Mouse (Mus musculus): ENCODE measurements at regions not wholly inside any gene's neighbourhood (a gene's known extent, or its start where the extent isn't known, plus 50 kb on each side); places are given as distances from the start of the nearest gene placed in this dataset.

GRCm38 (mm10) chr10:37711459-37711858 lies 572.7 kb upstream of the Marcks start:
- DNase-seq (ENCODE audit: low read depth, low spot score) = no peak
- Histone ChIP-seq H3K4me1 (ENCODE audit: control insufficient read depth in 1 of 2, insufficient read depth in 2 of 2, low read length in 2 of 2) (no peaks in the 10 kb centered on the region), H3K27ac (ENCODE audit: control insufficient read depth, low read depth, low read length) (no peak overlapping the region), H3K4me3 (ENCODE audit: control insufficient read depth in 1 of 2, insufficient read depth in 1 of 2, low read depth in 2 of 2, low read length in 2 of 2) (no peak overlapping the region), H3K79me2 (ENCODE audit: control insufficient read depth, insufficient read depth, low read length, poor library complexity) (no peaks in the 10 kb centered on the region), H3K36me3 (ENCODE audit: control insufficient read depth in 1 of 2, insufficient read depth in 2 of 2, low read length in 2 of 2) (no peaks in the 10 kb centered on the region), H3K9me3 (replicated peaks; ENCODE audit: insufficient read depth, low read length) (no peaks in the 10 kb centered on the region), H3K27me3 (ENCODE audit: control insufficient read depth in 1 of 2, insufficient read depth in 2 of 2, low read length in 2 of 2) (no peaks in the 10 kb centered on the region), H3K9ac (ENCODE audit: control insufficient read depth, low read depth, low read length, poor library complexity, severe bottlenecking) (no peak overlapping the region)
- TF ChIP-seq GABPA (IDR thresholded peaks at IDR 0.05; ENCODE audit: low read depth, low read length) = no peak
- no peak for TF ChIP-seq ZKSCAN1 (IDR thresholded peaks at IDR 0.05; ENCODE audit: low read depth, low read length)
- no peak for TF ChIP-seq UBTF (IDR thresholded peaks at IDR 0.05; ENCODE audit: borderline replicate concordance, insufficient read depth, low read depth, low read length)
- TF ChIP-seq MYB (IDR thresholded peaks at IDR 0.05; ENCODE audit: low read depth, low read length) = no peak
- TF ChIP-seq USF1 (IDR thresholded peaks at IDR 0.05; ENCODE audit: low read depth, low read length) = no peak
- TF ChIP-seq TCF12 (IDR thresholded peaks at IDR 0.05; ENCODE audit: low read depth, low read length) = no peak
- TF ChIP-seq BHLHE40 (IDR thresholded peaks at IDR 0.05; ENCODE audit: borderline replicate concordance, low read depth, low read length) = no peak
- TF ChIP-seq TAL1 (IDR thresholded peaks at IDR 0.05; ENCODE audit: low read length) = no peak
- no peak for TF ChIP-seq NELFE (IDR thresholded peaks at IDR 0.05; ENCODE audit: low read depth, low read length)

DNA sequence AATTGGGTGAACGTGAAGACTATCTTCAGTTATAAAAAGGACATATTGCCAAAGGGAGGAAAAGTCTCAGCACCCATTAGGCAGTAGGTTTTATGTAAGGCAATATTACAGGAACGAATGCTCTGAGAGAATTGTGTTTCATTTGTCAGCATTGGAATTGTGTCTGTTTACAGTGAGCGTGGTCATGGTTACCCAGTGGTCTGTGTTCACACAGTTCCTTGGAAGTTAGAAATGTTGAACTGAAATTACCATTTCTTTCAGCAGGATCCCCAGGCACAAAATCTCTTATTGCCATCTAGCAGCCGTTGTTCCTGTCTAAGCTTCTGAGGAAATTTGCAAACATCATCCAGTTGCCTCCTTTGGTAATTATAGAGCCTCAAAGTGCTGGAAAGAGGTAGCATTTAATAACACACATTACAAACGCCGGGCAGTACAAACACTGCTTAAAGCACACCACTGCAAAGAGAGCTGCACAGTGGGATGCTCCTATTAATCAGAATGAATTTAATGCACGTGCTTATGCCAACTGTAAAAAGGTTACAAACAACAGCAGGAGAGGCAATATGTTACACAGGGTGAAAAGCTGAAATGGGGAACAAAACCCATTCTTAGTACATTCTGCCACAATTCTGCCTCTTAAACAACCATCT lies 555.4 kb upstream of the Marcks start:
- Histone ChIP-seq H3K27ac (ENCODE audit: control insufficient read depth, low read depth, low read length) (no peak overlapping the region), H3K9ac (ENCODE audit: control insufficient read depth, low read depth, low read length, poor library complexity, severe bottlenecking) (no peak overlapping the region), H3K27me3 (ENCODE audit: control insufficient read depth in 1 of 2, insufficient read depth in 2 of 2, low read length in 2 of 2) (no peaks in the 10 kb centered on the region), H3K4me3 (ENCODE audit: control insufficient read depth in 1 of 2, insufficient read depth in 1 of 2, low read depth in 2 of 2, low read length in 2 of 2) (no peak overlapping the region), H3K4me1 (ENCODE audit: control insufficient read depth in 1 of 2, insufficient read depth in 2 of 2, low read length in 2 of 2) (no peaks in the 10 kb centered on the region), H3K79me2 (ENCODE audit: control insufficient read depth, insufficient read depth, low read length, poor library complexity) (no peaks in the 10 kb centered on the region), H3K9me3 (replicated peaks; ENCODE audit: insufficient read depth, low read length) (no peaks in the 10 kb centered on the region), H3K36me3 (ENCODE audit: control insufficient read depth in 1 of 2, insufficient read depth in 2 of 2, low read length in 2 of 2) (no peaks in the 10 kb centered on the region)
- no peak for DNase-seq (ENCODE audit: low read depth, low spot score)
- TF ChIP-seq HCFC1 (IDR thresholded peaks at IDR 0.05; ENCODE audit: low read depth, low read length) (no peak), POLR2AphosphoS5 (IDR thresholded peaks at IDR 0.05; ENCODE audit: borderline replicate concordance, low read depth, low read length) (no peak), GATA1 (IDR thresholded peaks at IDR 0.05; ENCODE audit: low read depth, low read length) (no peak), EP300 (IDR thresholded peaks at IDR 0.05; ENCODE audit: low read depth in 1 of 2, low read length in 2 of 2) (no peak), RAD21 (IDR thresholded peaks at IDR 0.05; ENCODE audit: low read depth, low read length) (no peak), SMC3 (IDR thresholded peaks at IDR 0.05; ENCODE audit: low read depth, low read length) (no peak), MEF2A (IDR thresholded peaks at IDR 0.05; ENCODE audit: extremely low read depth, insufficient replicate concordance, low read depth, low read length, poor library complexity, severe bottlenecking) (no peak), MAFK (IDR thresholded peaks at IDR 0.05; ENCODE audit: borderline replicate concordance, low read depth, low read length) (no peak), POLR2A (IDR thresholded peaks at IDR 0.05; ENCODE audit: control insufficient read depth in 1 of 2, insufficient read depth in 1 of 2, low read depth in 1 of 2, low read length in 2 of 2, poor library complexity in 1 of 2) (no peak), MYC (IDR thresholded peaks at IDR 0.05; ENCODE audit: low read depth, low read length) (no peak), NELFE (IDR thresholded peaks at IDR 0.05; ENCODE audit: low read depth, low read length) (no peak), SIN3A (IDR thresholded peaks at IDR 0.05; ENCODE audit: low read length) (no peak), TAL1 (IDR thresholded peaks at IDR 0.05; ENCODE audit: low read length) (no peak), MAX (IDR thresholded peaks at IDR 0.05; ENCODE audit: low read length) (no peak), GABPA (IDR thresholded peaks at IDR 0.05; ENCODE audit: low read depth, low read length) (no peak), POLR2AphosphoS2 (IDR thresholded peaks at IDR 0.05; ENCODE audit: low read length) (no peak), ZC3H11A (IDR thresholded peaks at IDR 0.05; ENCODE audit: low read depth, low read length) (no peak), RCOR1 (IDR thresholded peaks at IDR 0.05; ENCODE audit: low read depth, low read length) (no peak)
